ENCODE assay signal across 8 mouse cellular contexts in genomic region chr4:107252522-107252921, GRCm38 (mm10). TPM values are rescaled to one million over a fixed set of nuclear protein-coding genes. Genes with fewer than 3 reads are reported as not detected.
DNase-seq lines count a peak whose midpoint lies in the region; ATAC-seq and TF ChIP-seq lines count a peak whose summit lies in the region.

No protein-coding gene starts in this region.

- in situ Hi-C loops in ES-E14 (cut with MboI; ENCODE audit: low sequenced_read_pairs in 2 of 2, unreplicated experiment in 2 of 2), result no loop called here

- H3K4me1 ChIP-seq in heart, embryonic 14.5 days (ENCODE audit: control insufficient read depth in 2 of 2, insufficient read depth in 2 of 2, low read length in 2 of 2), result peaks cover 9 to 33% of the 10 kb centered on the region in 2 experiments
- 0 out of 4 replicates have a peak, but pooled peaks cover 0 to 3% of the 10 kb centered on the region in 2 experiments for H3K4me1 ChIP-seq in ES-E14 (ENCODE audit: control insufficient read depth in 2 of 2, insufficient read depth in 2 of 2, low read length in 2 of 2, poor library complexity in 1 of 2)
- H3K4me1 ChIP-seq in embryonic facial prominence, embryonic 15.5 days, result peaks cover 19% of the 10 kb centered on the region
- H3K4me1 ChIP-seq in limb, embryonic 14.5 days (ENCODE audit: control insufficient read depth, insufficient read depth, low read length), result peaks cover 13% of the 10 kb centered on the region; the same call in 1 of the 2 replicates
- peaks cover 5% of the 10 kb centered on the region; the same call in 1 of the 2 replicates for H3K4me1 ChIP-seq in stomach, embryonic 14.5 days (ENCODE audit: control insufficient read depth, insufficient read depth, low read length)

- H3K4me3 ChIP-seq in heart, embryonic 14.5 days (ENCODE audit: control insufficient read depth in 1 of 2, insufficient read depth in 1 of 2, low read depth in 1 of 2, low read length in 2 of 2), result peak overlapping the region; percentile 68 to 72
- peak overlapping the region; percentile 96 for H3K4me3 ChIP-seq in ES-E14 (ENCODE audit: insufficient read depth in 1 of 2, low read depth in 1 of 2, low read length in 2 of 2, poor library complexity in 1 of 2, severe bottlenecking in 1 of 2)
- peak overlapping the region; percentile 91 for H3K4me3 ChIP-seq in embryonic facial prominence, embryonic 15.5 days (replicated peaks)
- peak overlapping the region; percentile 90 for H3K4me3 ChIP-seq in limb, embryonic 14.5 days (replicated peaks; ENCODE audit: low read length)
- peak overlapping the region; percentile 92 for H3K4me3 ChIP-seq in stomach, embryonic 14.5 days (ENCODE audit: low read depth, low read length)

- no peaks in the 10 kb centered on the region for H3K27me3 ChIP-seq in heart, embryonic 14.5 days (ENCODE audit: control insufficient read depth, insufficient read depth, low read length)
- H3K27me3 ChIP-seq in embryonic facial prominence, embryonic 15.5 days, result no peaks in the 10 kb centered on the region
- H3K27me3 ChIP-seq in limb, embryonic 14.5 days (ENCODE audit: control insufficient read depth, insufficient read depth, low read length), result no peaks in the 10 kb centered on the region
- H3K27me3 ChIP-seq in stomach, embryonic 14.5 days (ENCODE audit: control insufficient read depth, insufficient read depth, low read length), result no peaks in the 10 kb centered on the region

- WGBS in heart, embryonic 14.5 days, result under 1% methylated on average over 11 of the region's 11 CpGs
- under 1% methylated on average over 11 of the region's 11 CpGs for WGBS in embryonic facial prominence, embryonic 15.5 days
- under 1% methylated on average over 11 of the region's 11 CpGs for WGBS in limb, embryonic 14.5 days
- WGBS in stomach, embryonic 14.5 days, result under 1% methylated on average over 11 of the region's 11 CpGs

- peak overlapping the region; percentile 80 for H3K4me2 ChIP-seq in heart, embryonic 14.5 days (ENCODE audit: low read length)
- H3K4me2 ChIP-seq in embryonic facial prominence, embryonic 15.5 days (replicated peaks), result peak overlapping the region; percentile 65
- peak overlapping the region; percentile 67 for H3K4me2 ChIP-seq in limb, embryonic 14.5 days (replicated peaks; ENCODE audit: low read depth, low read length, severe bottlenecking)
- peak overlapping the region; percentile 63 for H3K4me2 ChIP-seq in stomach, embryonic 14.5 days (replicated peaks; ENCODE audit: low read depth, low read length)

- no peak for DNase-seq in heart, postnatal 4 days
- no peak for DNase-seq in ES-E14 (ENCODE audit: low read depth, low spot score)
- no peak for DNase-seq in limb, embryonic 14.5 days (ENCODE audit: low spot score)
- no peak for DNase-seq in layer of hippocampus, postnatal 14 days (ENCODE audit: low spot score in 2 of 2)
- DNase-seq in layer of hippocampus, adult 9-11 months, result no peak

- peak overlapping the region; percentile 93 for H3K9ac ChIP-seq in heart, embryonic 14.5 days (ENCODE audit: low read length)
- H3K9ac ChIP-seq in ES-E14 (ENCODE audit: insufficient read depth, low read depth, low read length, poor library complexity, severe bottlenecking), result peak overlapping the region; percentile 95
- H3K9ac ChIP-seq in embryonic facial prominence, embryonic 15.5 days, result peak overlapping the region; percentile 69; the same call in 1 of the 2 replicates
- H3K9ac ChIP-seq in limb, embryonic 14.5 days (ENCODE audit: low read depth, low read length, severe bottlenecking), result peak overlapping the region; percentile 91
- peak overlapping the region; percentile 72 for H3K9ac ChIP-seq in stomach, embryonic 14.5 days (replicated peaks; ENCODE audit: low read depth, low read length)

- H3K9me3 ChIP-seq in heart, embryonic 14.5 days (ENCODE audit: control insufficient read depth, low read length), result no peaks in the 10 kb centered on the region
- no peaks in the 10 kb centered on the region for H3K9me3 ChIP-seq in ES-E14 (ENCODE audit: control insufficient read depth, insufficient read depth, low read depth, low read length)
- no peaks in the 10 kb centered on the region for H3K9me3 ChIP-seq in embryonic facial prominence, embryonic 15.5 days (replicated peaks)
- H3K9me3 ChIP-seq in limb, embryonic 14.5 days (ENCODE audit: control insufficient read depth, low read length), result no peaks in the 10 kb centered on the region
- H3K9me3 ChIP-seq in stomach, embryonic 14.5 days (ENCODE audit: control insufficient read depth, low read depth, low read length), result no peaks in the 10 kb centered on the region

- peak overlapping the region; percentile 56 to 86 for H3K27ac ChIP-seq in heart, embryonic 14.5 days (replicated peaks in 1 of 2; ENCODE audit: control insufficient read depth in 1 of 2, insufficient read depth in 1 of 2, low read depth in 2 of 2, low read length in 2 of 2)
- H3K27ac ChIP-seq in ES-E14 (ENCODE audit: insufficient read depth, low read depth, low read length, poor library complexity, severe bottlenecking), result no peak overlapping the region
- 0 out of 2 replicates have a peak overlapping the region, but pooled peaks have one; percentile 61 for H3K27ac ChIP-seq in embryonic facial prominence, embryonic 15.5 days (replicated peaks)
- H3K27ac ChIP-seq in limb, embryonic 14.5 days (replicated peaks; ENCODE audit: low read depth, low read length), result peak overlapping the region; percentile 71; the same call in 1 of the 2 replicates
- H3K27ac ChIP-seq in stomach, embryonic 14.5 days (ENCODE audit: low read length), result peak overlapping the region; percentile 67; the same call in 1 of the 2 replicates

- H3K36me3 ChIP-seq in heart, embryonic 14.5 days (ENCODE audit: control insufficient read depth, insufficient read depth, low read length), result no peaks in the 10 kb centered on the region
- H3K36me3 ChIP-seq in ES-E14 (ENCODE audit: control insufficient read depth, insufficient read depth, low read length, poor library complexity, severe bottlenecking), result no peaks in the 10 kb centered on the region
- no peaks in the 10 kb centered on the region for H3K36me3 ChIP-seq in embryonic facial prominence, embryonic 15.5 days
- 0 out of 2 replicates have a peak, but pooled peaks cover under 1% of the 10 kb centered on the region for H3K36me3 ChIP-seq in limb, embryonic 14.5 days (ENCODE audit: control insufficient read depth, insufficient read depth, low read length)
- H3K36me3 ChIP-seq in stomach, embryonic 14.5 days (ENCODE audit: control insufficient read depth, insufficient read depth, low read length), result no peaks in the 10 kb centered on the region

- ATAC-seq in heart, embryonic 14.5 days (ENCODE audit: insufficient number of reproducible peaks, insufficient read depth, low FRiP score, low read depth), result no peak
- no peak for ATAC-seq in embryonic facial prominence, embryonic 15.5 days (ENCODE audit: insufficient number of reproducible peaks, low FRiP score, low TSS enrichment, low read depth)
- no peak for ATAC-seq in limb, embryonic 14.5 days (ENCODE audit: low FRiP score, low read depth)
- ATAC-seq in stomach, embryonic 14.5 days (ENCODE audit: insufficient number of reproducible peaks, insufficient read depth, low FRiP score, low read depth), result no peak

- TF ChIP-seq POLR2A in limb, embryonic 14.5 days (IDR thresholded peaks at IDR 0.05; ENCODE audit: borderline replicate concordance, extremely low read depth, insufficient read depth, insufficient read length), result no peak

TF ChIP-seq in ES-E14, 5 proteins besides CTCF, POLR2A, EP300 and RAD21 (continues in another document):
- no peak for TF ChIP-seq ZNF384 (IDR thresholded peaks at IDR 0.05; ENCODE audit: low read depth, low read length)
- TF ChIP-seq CHD2 (IDR thresholded peaks at IDR 0.05; ENCODE audit: low read depth, low read length), result no peak

RNA-seq across cellular contexts. Expression of gene Lrrc42, which starts 0.8 kb away (rescaled TPM):
- 46.3 and 52.0 TPM in 2 replicates for polyA plus RNA-seq in heart, embryonic 14.5 days (2014; fragmentation: Nextera tagmentation; extraction: Ambion mirVana)
- total RNA-seq in heart, postnatal 4 days (2021), result 10 to 100 TPM; 23.1 to 24.9 TPM
- 14.4 and 24.0 TPM in 2 replicates for total RNA-seq in ES-E14 (2012; rRNA removed)
- 66.6 and 72.3 TPM in 2 replicates for polyA plus RNA-seq in embryonic facial prominence, embryonic 15.5 days (2015; fragmentation: Nextera tagmentation; extraction: Ambion mirVana)
- 52.2 and 60.1 TPM in 2 replicates for polyA plus RNA-seq in limb, embryonic 14.5 days (2012; rRNA removed)
- 82.4 and 90.5 TPM in 2 replicates for polyA plus RNA-seq in limb, embryonic 14.5 days (2014; fragmentation: Nextera tagmentation; extraction: Ambion mirVana)
- polyA plus RNA-seq in stomach, embryonic 14.5 days (2014; fragmentation: Nextera tagmentation; extraction: Ambion mirVana), result 67.6 and 70.4 TPM in 2 replicates
- total RNA-seq in layer of hippocampus, postnatal 14 days (2021), result 10 to 100 TPM; 38.5 to 42.3 TPM

RNA-seq across cellular contexts. Expression of gene Hspb11, which starts 0.9 kb away (rescaled TPM):
- polyA plus RNA-seq in heart, embryonic 14.5 days (2014; fragmentation: Nextera tagmentation; extraction: Ambion mirVana), result 32.9 and 40.6 TPM in 2 replicates
- 10 to 100 TPM; 16.1 to 18.4 TPM for total RNA-seq in heart, postnatal 4 days (2021)
- total RNA-seq in ES-E14 (2012; rRNA removed), result 6.4 and 9.4 TPM in 2 replicates
- 41.1 and 43.9 TPM in 2 replicates for polyA plus RNA-seq in embryonic facial prominence, embryonic 15.5 days (2015; fragmentation: Nextera tagmentation; extraction: Ambion mirVana)
- polyA plus RNA-seq in limb, embryonic 14.5 days (2012; rRNA removed), result 25.5 and 31.5 TPM in 2 replicates
- 44.2 and 51.0 TPM in 2 replicates for polyA plus RNA-seq in limb, embryonic 14.5 days (2014; fragmentation: Nextera tagmentation; extraction: Ambion mirVana)
- polyA plus RNA-seq in stomach, embryonic 14.5 days (2014; fragmentation: Nextera tagmentation; extraction: Ambion mirVana), result 37.8 and 40.6 TPM in 2 replicates
- 10 to 100 TPM; 19.3 to 21.3 TPM for total RNA-seq in layer of hippocampus, postnatal 14 days (2021)

RNA-seq across cellular contexts. Expression of gene Ldlrad1, which starts 43.5 kb away (rescaled TPM):
- not detected in 2 replicates for polyA plus RNA-seq in heart, embryonic 14.5 days (2014; fragmentation: Nextera tagmentation; extraction: Ambion mirVana)
- not detected for total RNA-seq in heart, postnatal 4 days (2021)
- not detected in 2 replicates for total RNA-seq in ES-E14 (2012; rRNA removed)
- polyA plus RNA-seq in embryonic facial prominence, embryonic 15.5 days (2015; fragmentation: Nextera tagmentation; extraction: Ambion mirVana), result 0.25 TPM in 2 replicates
- 0.05 and 0.06 TPM in 2 replicates for polyA plus RNA-seq in limb, embryonic 14.5 days (2012; rRNA removed)
- 0.17 TPM in 1 of 2 replicates, not detected in the other for polyA plus RNA-seq in limb, embryonic 14.5 days (2014; fragmentation: Nextera tagmentation; extraction: Ambion mirVana)
- not detected in 2 replicates for polyA plus RNA-seq in stomach, embryonic 14.5 days (2014; fragmentation: Nextera tagmentation; extraction: Ambion mirVana)
- under 1 TPM in 1 of 2 experiments, not detected in 1; 0.41 TPM for total RNA-seq in layer of hippocampus, postnatal 14 days (2021)

RNA-seq across cellular contexts. Expression of gene Dio1, which starts 54.4 kb away (rescaled TPM):
- polyA plus RNA-seq in heart, embryonic 14.5 days (2014; fragmentation: Nextera tagmentation; extraction: Ambion mirVana), result not detected in 2 replicates
- not detected for total RNA-seq in heart, postnatal 4 days (2021)
- not detected in 2 replicates for total RNA-seq in ES-E14 (2012; rRNA removed)
- 0.35 and 0.89 TPM in 2 replicates for polyA plus RNA-seq in embryonic facial prominence, embryonic 15.5 days (2015; fragmentation: Nextera tagmentation; extraction: Ambion mirVana)
- 0.06 and 0.09 TPM in 2 replicates for polyA plus RNA-seq in limb, embryonic 14.5 days (2012; rRNA removed)
- polyA plus RNA-seq in limb, embryonic 14.5 days (2014; fragmentation: Nextera tagmentation; extraction: Ambion mirVana), result not detected in 2 replicates
- polyA plus RNA-seq in stomach, embryonic 14.5 days (2014; fragmentation: Nextera tagmentation; extraction: Ambion mirVana), result not detected in 2 replicates
- total RNA-seq in layer of hippocampus, postnatal 14 days (2021), result not detected
